Mouse (Mus musculus): ENCODE measurements around the gene Shroom2.

GRCm38 (mm10) chrX:152708359-152708758 is 60.9 kb downstream of the Shroom2 start:
- TF ChIP-seq CTCF (IDR thresholded peaks at IDR 0.05; ENCODE audit: insufficient read depth, low read length) (no peak), POLR2A (IDR thresholded peaks at IDR 0.05; ENCODE audit: borderline replicate concordance, extremely low read depth, low read depth, low read length) (no peak)

All from lung, adult 2 months (tissue).